In genomic region chr4:45142411-45142810, GRCm38 (mm10) we compare ENCODE assay signal across 9 mouse cellular contexts. TPM values are rescaled to one million over a fixed set of nuclear protein-coding genes. Genes with fewer than 3 reads are reported as not detected.
DNase-seq lines count a peak whose midpoint lies in the region; ATAC-seq and TF ChIP-seq lines count a peak whose summit lies in the region.
"Had no signal": no experiment of that assay in that cellular context is flagged by ENCODE, and none has a peak within 500 bp of the region (broad histone marks: within the 10 kb centered on the region; RNA-seq: fewer than 3 reads in every experiment).

No protein-coding gene starts in this region.

- peak overlapping the region; percentile 15; the same call in 1 of the 2 replicates for H3K4me2 ChIP-seq in hindbrain, embryonic 13.5 days
- H3K4me2 ChIP-seq in midbrain, embryonic 14.5 days (ENCODE audit: low read length): peak overlapping the region; percentile 34

- TF ChIP-seq CTCF in brain, embryonic 14.5 days (IDR thresholded peaks at IDR 0.05; ENCODE audit: borderline replicate concordance, extremely low read depth, insufficient read depth, insufficient read length): no peak

- no peaks in the 10 kb centered on the region for H3K9me3 ChIP-seq in hindbrain, embryonic 13.5 days
- H3K9me3 ChIP-seq in midbrain, embryonic 14.5 days (ENCODE audit: control insufficient read depth, low read length): no peaks in the 10 kb centered on the region

- peak; percentile 6 to 7 for DNase-seq in heart, adult 18-20 months
- DNase-seq in heart, postnatal 14 days: no peak
- DNase-seq in brain, embryonic 14.5 days (ENCODE audit: low read depth): peak; percentile 69
- peak; percentile 61 for DNase-seq in midbrain, embryonic 14.5 days
- DNase-seq in ovary, adult 18-20 months (ENCODE audit: low spot score): no peak
- no peak for DNase-seq in cerebellum, adult 11-12 months
- DNase-seq in left cerebral cortex, adult 18-20 months (ENCODE audit: low spot score in 2 of 2): no peak
- DNase-seq: liver, postnatal 0 days had no signal

- peak; percentile 74 for ATAC-seq in hindbrain, embryonic 13.5 days (ENCODE audit: low FRiP score)
- no peak for ATAC-seq in midbrain, embryonic 14.5 days (ENCODE audit: low FRiP score, low TSS enrichment)
- ATAC-seq: liver, postnatal 0 days had no signal

- intact Hi-C loops in heart, postnatal 14 days (cut with DNase I): no loop called here

- H3K4me3 ChIP-seq in hindbrain, embryonic 13.5 days: no peak overlapping the region
- H3K4me3 ChIP-seq in midbrain, embryonic 14.5 days (replicated peaks; ENCODE audit: low read depth, low read length): no peak overlapping the region

- H3K27me3 ChIP-seq in hindbrain, embryonic 13.5 days: no peaks in the 10 kb centered on the region
- H3K27me3 ChIP-seq in midbrain, embryonic 14.5 days (ENCODE audit: control insufficient read depth, insufficient read depth, low read length): no peaks in the 10 kb centered on the region

- peak overlapping the region; percentile 49; the same call in 1 of the 2 replicates for H3K9ac ChIP-seq in hindbrain, embryonic 13.5 days
- no peak overlapping the region for H3K9ac ChIP-seq in midbrain, embryonic 14.5 days (replicated peaks; ENCODE audit: low read length)
- H3K9ac ChIP-seq: liver, postnatal 0 days had no signal

- peak overlapping the region; percentile 70; the same call in 1 of the 2 replicates for H3K27ac ChIP-seq in hindbrain, embryonic 13.5 days
- H3K27ac ChIP-seq in midbrain, embryonic 14.5 days (replicated peaks; ENCODE audit: low read depth, low read length): no peak overlapping the region

- WGBS in hindbrain, embryonic 13.5 days: 40% methylated on average over 11 of the region's 11 CpGs
- WGBS in midbrain, embryonic 14.5 days: 23% methylated on average over 11 of the region's 11 CpGs

- TF ChIP-seq POLR2A in brain, embryonic 14.5 days (IDR thresholded peaks at IDR 0.05; ENCODE audit: borderline replicate concordance, extremely low read depth, insufficient read depth, insufficient read length, poor library complexity, severe bottlenecking): no peak

- H3K4me1 ChIP-seq in hindbrain, embryonic 13.5 days (replicated peaks): peaks cover 20% of the 10 kb centered on the region
- peaks cover 16% of the 10 kb centered on the region; the same call in 1 of the 2 replicates for H3K4me1 ChIP-seq in midbrain, embryonic 14.5 days (ENCODE audit: control insufficient read depth, insufficient read depth, low read length)

- H3K36me3 ChIP-seq in hindbrain, embryonic 13.5 days: no peaks in the 10 kb centered on the region
- H3K36me3 ChIP-seq in midbrain, embryonic 14.5 days (ENCODE audit: control insufficient read depth, insufficient read depth, low read length): no peaks in the 10 kb centered on the region

RNA-seq across cellular contexts. Expression of gene Tomm5, which starts 34.5 kb away (rescaled TPM):
- total RNA-seq in heart, adult 18-20 months (2021): 100 to 1,000 TPM; 238 to 281 TPM
- total RNA-seq in heart, postnatal 14 days (2021): 100 to 1,000 TPM; 161 to 183 TPM
- 112 and 144 TPM in 2 replicates for polyA plus RNA-seq in brain, embryonic 14.5 days (2012; rRNA removed)
- 159 and 163 TPM in 2 replicates for polyA plus RNA-seq in hindbrain, embryonic 13.5 days (2015; fragmentation: Nextera tagmentation; extraction: Ambion mirVana)
- 157 and 179 TPM in 2 replicates for polyA plus RNA-seq in midbrain, embryonic 14.5 days (2014; fragmentation: Nextera tagmentation; extraction: Ambion mirVana)
- total RNA-seq in left cerebral cortex, adult 18-20 months (2021): 10 to 100 TPM; 68.7 to 79.6 TPM

RNA-seq across cellular contexts. Expression of gene Frmpd1, which starts 42.3 kb away (rescaled TPM):
- total RNA-seq in heart, adult 18-20 months (2021): under 1 TPM; 0.30 to 0.33 TPM
- 1 to 10 TPM in 1 of 2 experiments, under 1 TPM in 1; 0.24 to 1.2 TPM for total RNA-seq in heart, postnatal 14 days (2021)
- 1.1 and 2.2 TPM in 2 replicates for polyA plus RNA-seq in brain, embryonic 14.5 days (2012; rRNA removed)
- 1.2 and 1.3 TPM in 2 replicates for polyA plus RNA-seq in hindbrain, embryonic 13.5 days (2015; fragmentation: Nextera tagmentation; extraction: Ambion mirVana)
- 0.80 and 1.5 TPM in 2 replicates for polyA plus RNA-seq in midbrain, embryonic 14.5 days (2014; fragmentation: Nextera tagmentation; extraction: Ambion mirVana)
- total RNA-seq in left cerebral cortex, adult 18-20 months (2021): 10 to 100 TPM in 1 of 2 experiments, 1 to 10 TPM in 1; 9.2 to 11.9 TPM

RNA-seq across cellular contexts. Expression of gene Fbxo10, which starts 58.0 kb away (rescaled TPM):
- 1 to 10 TPM; 7.4 to 9.3 TPM for total RNA-seq in heart, adult 18-20 months (2021)
- total RNA-seq in heart, postnatal 14 days (2021): 10 to 100 TPM; 12.2 to 12.8 TPM
- polyA plus RNA-seq in brain, embryonic 14.5 days (2012; rRNA removed): 29.8 and 36.7 TPM in 2 replicates
- polyA plus RNA-seq in hindbrain, embryonic 13.5 days (2015; fragmentation: Nextera tagmentation; extraction: Ambion mirVana): 13.6 and 15.9 TPM in 2 replicates
- 10.5 and 11.2 TPM in 2 replicates for polyA plus RNA-seq in midbrain, embryonic 14.5 days (2014; fragmentation: Nextera tagmentation; extraction: Ambion mirVana)
- 10 to 100 TPM; 31.4 to 32.4 TPM for total RNA-seq in left cerebral cortex, adult 18-20 months (2021)

Comparison
In these comparisons a context has a peak if more than half of its experiments do, and no peak if none do; other contexts are left out.
1. DNase-seq: peak in heart, adult 18-20 months (2 of 2), brain, embryonic 14.5 days (single experiment) and midbrain, embryonic 14.5 days (single experiment); none in heart, postnatal 14 days (0 of 2), ovary, adult 18-20 months (single experiment), cerebellum, adult 11-12 months (single experiment) and left cerebral cortex, adult 18-20 months (0 of 2).
2. RNA of gene Frmpd1, which starts 42.3 kb away (total RNA-seq): 9.2 to 11.9 TPM in left cerebral cortex, adult 18-20 months; 0.24 to 1.2 TPM in heart, postnatal 14 days and 0.30 to 0.33 TPM in heart, adult 18-20 months; every median in the first group is over 4 times any median in the second.